Mouse (Mus musculus) hindbrain, embryonic 13.5 days (tissue): ENCODE data around the gene Gm14597. TPM values are rescaled to one million over a fixed set of nuclear protein-coding genes. Genes with fewer than 3 reads are reported as not detected.
"Not testable (repeated sequence)": the region's sequence is repeated elsewhere in the genome, so short reads cannot be mapped to it uniquely, and the experiment has no call there.

Source experiments
- ATAC-seq: fragments of 200-750 bp; cut with Nextera tagmentation; 2 replicates; pipeline ENCODE4 v1.8.0; 2017; ENCODE audit warnings: moderate TSS enrichment; ENCODE audit not compliant: low FRiP score
- H3K27ac ChIP-seq: fragments of 300-500 bp; sonication (generic); 2 replicates; pipeline ENCODE4 v1.5.1; 2015; ENCODE audit warnings: inconsistent platforms, mild to moderate bottlenecking, moderate library complexity
- H3K27me3 ChIP-seq: fragments of 300-500 bp; sonication (generic); 2 replicates; pipeline ENCODE4 v1.6.1; 2015; ENCODE audit warnings: mild to moderate bottlenecking, inconsistent platforms
- H3K36me3 ChIP-seq: fragments of 300-500 bp; sonication (generic); 2 replicates; pipeline ENCODE4 v1.6.1; 2015; ENCODE audit warnings: mild to moderate bottlenecking, inconsistent platforms
- H3K4me1 ChIP-seq: fragments of 300-500 bp; sonication (generic); replicated peaks from 2 replicates; pipeline ENCODE4 v1.6.1; 2015; ENCODE audit warnings: inconsistent platforms
- H3K4me2 ChIP-seq: fragments of 300-500 bp; sonication (generic); 2 replicates; pipeline ENCODE4 v1.6.1; 2015; ENCODE audit warnings: inconsistent platforms, mild to moderate bottlenecking, moderate library complexity
- H3K4me3 ChIP-seq: fragments of 300-500 bp; sonication (generic); 2 replicates; pipeline ENCODE4 v1.5.1; 2015; ENCODE audit warnings: mild to moderate bottlenecking, inconsistent platforms
- H3K9ac ChIP-seq: fragments of 300-500 bp; sonication (generic); 2 replicates; pipeline ENCODE4 v1.6.1; 2015; ENCODE audit warnings: mild to moderate bottlenecking, inconsistent platforms
- H3K9me3 ChIP-seq: fragments of 300-500 bp; sonication (generic); 2 replicates; pipeline ENCODE4 v1.6.1; 2016; ENCODE audit warnings: inconsistent platforms
- WGBS: fragments of 180-500 bp; shearing (Covaris S2); methylation state at CpG from one replicate; pipeline ENCODE4 v1.1.7; 2015; 5-methylcytosine and 5-hydroxymethylcytosine counted together
- polyA plus RNA-seq: library from polyadenylated mRNA; unstranded; fragments of >200 nt; fragmentation: Nextera tagmentation; extraction: Ambion mirVana; gene quantifications from 2 replicates; pipeline ENCODE4 v1.2.1, GENCODE M21; 2015

Gm14597 gene
- polyA plus RNA-seq, 1 experiment from 2014 or later = 0.65 TPM

GRCm38 (mm10) chrX:53599993-53600392 is 8.8 kb downstream of the Gm14597 start:
- H3K36me3 ChIP-seq, H3K27ac ChIP-seq, H3K9me3 ChIP-seq, H3K4me3 ChIP-seq, ATAC-seq, H3K9ac ChIP-seq, H3K27me3 ChIP-seq, H3K4me2 ChIP-seq, H3K4me1 ChIP-seq: not testable (repeated sequence)
- WGBS = 37% methylated on average over 2 of the region's 2 CpGs

DNA sequence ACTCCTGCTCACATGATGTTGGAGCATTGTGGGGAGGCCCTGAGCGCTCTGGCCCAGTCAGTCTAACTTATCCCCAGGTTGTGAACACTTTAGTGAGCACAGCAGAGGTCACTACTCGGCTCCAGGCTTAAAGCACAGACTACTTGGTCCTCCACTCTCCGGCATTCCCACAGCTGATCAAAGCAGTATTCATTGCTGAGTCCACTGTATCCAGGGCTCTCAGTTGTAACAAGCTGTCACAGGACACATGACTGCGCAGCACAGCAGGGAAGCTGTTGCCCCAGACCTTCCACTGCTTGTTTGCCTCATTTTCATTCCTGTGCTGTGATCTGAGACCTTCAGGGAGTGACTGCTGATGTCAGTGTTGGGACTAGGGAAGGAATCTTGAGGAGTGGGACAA is 25.4 kb downstream of the Gm14597 start:
- WGBS = 63% methylated on average over 2 of the region's 4 CpGs
- ATAC-seq, H3K4me3 ChIP-seq: not testable (repeated sequence)

GRCm38 (mm10) chrX:53581407-53581806 is 27.4 kb downstream of the Gm14597 start:
- H3K9ac ChIP-seq, H3K4me2 ChIP-seq, H3K27me3 ChIP-seq, H3K4me3 ChIP-seq, H3K27ac ChIP-seq, H3K9me3 ChIP-seq, H3K4me1 ChIP-seq, H3K36me3 ChIP-seq, ATAC-seq: not testable (repeated sequence)
- WGBS = 91% methylated on average over 2 of the region's 4 CpGs

More for the DNA sequence above, 25.4 kb downstream of the Gm14597 start:
- not testable (repeated sequence) for H3K9me3 ChIP-seq, H3K9ac ChIP-seq, H3K27ac ChIP-seq, H3K36me3 ChIP-seq, H3K27me3 ChIP-seq, H3K4me2 ChIP-seq, H3K4me1 ChIP-seq

- no peaks in the 10 kb centered on the region for H3K4me1 ChIP-seq
- WGBS = 82% methylated on average over 1 of the region's 1 CpGs
- H3K4me3 ChIP-seq = no peak overlapping the region
- H3K4me2 ChIP-seq = no peak overlapping the region
- no peaks in the 10 kb centered on the region for H3K27me3 ChIP-seq
- H3K9ac ChIP-seq = no peak overlapping the region
- ATAC-seq = no peak
- H3K9me3 ChIP-seq = no peaks in the 10 kb centered on the region
- no peak overlapping the region for H3K27ac ChIP-seq
- H3K36me3 ChIP-seq = no peaks in the 10 kb centered on the region
Observed at GRCm38 (mm10) chrX:53579311-53579710, 29.5 kb downstream of the Gm14597 start.

Other genes with a start within 250 kb of the Gm14597 start
- 57.7 and 60.0 TPM in 2 replicates for gene Mospd1, start 238.5 kb downstream of the Gm14597 start, polyA plus RNA-seq
- not detected in 2 replicates for gene Etd, start 174.1 kb downstream of the Gm14597 start, polyA plus RNA-seq
- 213 and 220 TPM in 2 replicates for gene Rtl8c, start 947 bp downstream of the Gm14597 start, polyA plus RNA-seq
- gene Rtl8a, start 34.7 kb upstream of the Gm14597 start, polyA plus RNA-seq = 204 and 211 TPM in 2 replicates
- gene Rtl8b, start 61.4 kb upstream of the Gm14597 start, polyA plus RNA-seq = 154 and 172 TPM in 2 replicates
- gene 4930502E18Rik, start 115.8 kb upstream of the Gm14597 start, polyA plus RNA-seq = 0.13 and 0.23 TPM in 2 replicates
- gene 1700013H16Rik, start 148.9 kb upstream of the Gm14597 start, polyA plus RNA-seq = not detected in 2 replicates
- gene Zfp36l3, start 167.4 kb upstream of the Gm14597 start, polyA plus RNA-seq = not detected in 2 replicates
- 2.4 and 2.5 TPM in 2 replicates for gene Xlr, start 188.7 kb upstream of the Gm14597 start, polyA plus RNA-seq